Mouse (Mus musculus): Measurements from ENCODE around the gene Myo1g. TPM values are rescaled to one million over a fixed set of nuclear protein-coding genes. Genes with fewer than 3 reads are reported as not detected.

Myo1g gene
- total RNA-seq, 1 experiment from 2014 or later, result 38.1 TPM

DNA sequence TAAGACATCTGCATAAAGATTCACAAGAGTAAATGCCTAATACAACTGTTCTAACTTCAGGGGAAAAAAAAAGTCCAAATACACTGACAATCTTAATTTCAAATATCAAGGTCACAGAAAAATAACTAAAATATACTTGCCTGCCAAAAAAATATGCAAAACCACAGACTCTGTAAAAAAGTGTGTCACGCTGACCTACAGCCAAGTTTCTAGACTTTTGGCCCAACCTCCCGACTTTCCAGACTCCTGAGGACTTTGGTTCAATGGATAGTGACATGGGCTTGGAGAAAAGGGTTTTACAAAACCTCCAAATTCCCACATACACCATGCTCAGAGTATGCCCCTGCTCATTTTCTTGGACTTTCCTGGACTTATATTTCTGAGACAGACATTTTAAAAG is 52.2 kb downstream of the Myo1g start:
- ATAC-seq (replicated peaks; ENCODE audit: low read depth, poor library complexity, severe bottlenecking), result no peak

DNA sequence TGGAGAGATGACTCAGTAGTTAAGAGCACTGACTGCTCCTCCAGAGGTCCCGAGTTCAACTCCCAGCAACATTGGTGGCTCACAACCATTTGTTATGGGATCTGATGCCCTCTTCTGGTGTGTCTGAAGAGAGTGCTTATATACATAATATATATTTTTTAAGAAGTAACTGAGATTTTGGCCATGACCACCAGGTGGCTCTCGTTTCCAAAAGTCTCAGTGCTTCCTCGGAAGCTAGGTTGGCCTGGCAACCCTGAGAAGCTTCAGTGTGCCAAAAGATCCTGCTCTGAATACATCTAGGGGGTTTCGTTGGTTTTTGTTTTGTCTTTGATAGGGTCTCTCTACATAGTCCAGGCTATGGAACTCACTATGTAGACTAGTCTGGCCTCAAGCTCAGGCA is 55.6 kb downstream of the Myo1g start:
- peak; percentile 85 for ATAC-seq (replicated peaks; ENCODE audit: low read depth, poor library complexity, severe bottlenecking)

GRCm38 (mm10) chr11:6463159-6463837 is 57.5 kb downstream of the Myo1g start:
- ATAC-seq (replicated peaks; ENCODE audit: low read depth, poor library complexity, severe bottlenecking), result peak; percentile 53

Other genes starting within 250 kb of the Myo1g start
- gene Tmed4, start 246.1 kb downstream of the Myo1g start, total RNA-seq (2017), result 37.5 and 49.2 TPM in 2 replicates
- gene Ogdh, start 229.3 kb downstream of the Myo1g start, total RNA-seq (2017), result 95.6 and 111 TPM in 2 replicates
- gene Zmiz2, start 131.9 kb downstream of the Myo1g start, total RNA-seq (2017), result 9.6 and 17.1 TPM in 2 replicates
- 2,015 and 2,091 TPM in 2 replicates for gene Ppia, start 105.5 kb downstream of the Myo1g start, total RNA-seq (2017)
- gene H2afv, start 76.5 kb downstream of the Myo1g start, total RNA-seq (2017), result 88.8 and 129 TPM in 2 replicates
- 65.8 and 78.7 TPM in 2 replicates for gene Purb, start 45.0 kb downstream of the Myo1g start, total RNA-seq (2017)
- 36.7 and 39.4 TPM in 2 replicates for gene Ccm2, start 25.9 kb upstream of the Myo1g start, total RNA-seq (2017)
- gene Nacad, start 85.1 kb upstream of the Myo1g start, total RNA-seq (2017), result not detected in 2 replicates
- gene Tbrg4, start 105.1 kb upstream of the Myo1g start, total RNA-seq (2017), result 33.6 and 73.2 TPM in 2 replicates
- gene Wap, start 117.7 kb upstream of the Myo1g start, total RNA-seq (2017), result not detected in 2 replicates
- not detected in 2 replicates for gene Ramp3, start 137.6 kb upstream of the Myo1g start, total RNA-seq (2017)

All from common myeloid progenitor, adult 5-6 weeks (primary cell).